Mouse (Mus musculus) CD4-positive naive resting alpha-beta T cell, adult 76 days (primary cell): Measurements from ENCODE around the gene Vash2. TPM values are rescaled to one million over a fixed set of nuclear protein-coding genes. Genes with fewer than 3 reads are reported as not detected.

Experiments used
- total RNA-seq: library from RNA; stranded (reverse); gene quantifications from one replicate; pipeline ENCODE4 v1.2.4, GENCODE M21; 2023

The Vash2 gene
- total RNA-seq = not detected

GRCm38 (mm10) chr1:190979100-190979563 lies at the start of gene Vash2:
Gene Vash2, minus strand, starts transcription at chr1:190979296.

GRCm38 (mm10) chr1:191026021-191026713 lies 47.1 kb upstream of the Vash2 start, which contains the start of gene Flvcr1:
Gene Flvcr1, minus strand, starts transcription at chr1:191026158.

GRCm38 (mm10) chr1:190924812-190925211 lies 54.3 kb downstream of the Vash2 start, which contains the start of gene Angel2:
Gene Angel2, plus strand, starts transcription at chr1:190925112.

GRCm38 (mm10) chr1:190911415-190912123 lies 67.5 kb downstream of the Vash2 start, which contains the start of gene Rps6kc1:
Gene Rps6kc1, minus strand, starts transcription at chr1:190911770.

Other genes starting within 250 kb of the Vash2 start
- 16.3 TPM for gene Rps6kc1, start 67.5 kb downstream of the Vash2 start, total RNA-seq
- gene Angel2, start 54.2 kb downstream of the Vash2 start, total RNA-seq = 63.3 TPM
- gene Flvcr1, start 46.9 kb upstream of the Vash2 start, total RNA-seq = 32.1 TPM
- not detected for gene Spata45, start 57.3 kb upstream of the Vash2 start, total RNA-seq
- 11.1 TPM for gene Tatdn3, start 83.6 kb upstream of the Vash2 start, total RNA-seq
- 0.70 TPM for gene Nsl1, start 83.7 kb upstream of the Vash2 start, total RNA-seq
- gene Batf3, start 118.6 kb upstream of the Vash2 start, total RNA-seq = not detected
- not detected for gene Fam71a, start 185.5 kb upstream of the Vash2 start, total RNA-seq
- gene Atf3, start 238.7 kb upstream of the Vash2 start, total RNA-seq = 43.6 TPM